Mouse (Mus musculus): ENCODE data around the gene Nrp2. TPM values are rescaled to one million over a fixed set of nuclear protein-coding genes. Genes with fewer than 3 reads are reported as not detected.

Gene Nrp2
- total RNA-seq, 1 experiment from 2014 or later, result 1.6 TPM

DNA sequence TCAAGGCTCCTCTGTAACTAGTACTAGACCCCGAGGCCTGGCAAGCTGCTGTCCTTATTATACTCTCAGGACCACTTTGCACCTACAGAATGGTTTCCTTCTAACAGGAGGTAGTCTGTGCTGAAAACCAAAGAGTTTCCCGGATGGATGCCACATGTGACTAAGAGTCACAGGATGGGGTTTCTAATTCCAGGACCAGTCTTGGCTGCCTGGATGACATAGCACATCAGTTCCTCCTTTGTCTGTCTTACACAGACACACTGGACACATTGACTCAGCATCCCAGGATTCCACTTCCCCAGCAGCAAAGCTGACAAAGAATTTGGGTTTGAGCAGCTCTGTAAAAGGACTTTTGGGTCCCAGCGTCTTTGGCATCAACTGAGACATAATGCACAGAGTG, 17.1 kb downstream of the Nrp2 start:
- no peak for ATAC-seq (ENCODE audit: extremely low read depth, insufficient number of reproducible peaks, low FRiP score, poor library complexity, severe bottlenecking)

DNA sequence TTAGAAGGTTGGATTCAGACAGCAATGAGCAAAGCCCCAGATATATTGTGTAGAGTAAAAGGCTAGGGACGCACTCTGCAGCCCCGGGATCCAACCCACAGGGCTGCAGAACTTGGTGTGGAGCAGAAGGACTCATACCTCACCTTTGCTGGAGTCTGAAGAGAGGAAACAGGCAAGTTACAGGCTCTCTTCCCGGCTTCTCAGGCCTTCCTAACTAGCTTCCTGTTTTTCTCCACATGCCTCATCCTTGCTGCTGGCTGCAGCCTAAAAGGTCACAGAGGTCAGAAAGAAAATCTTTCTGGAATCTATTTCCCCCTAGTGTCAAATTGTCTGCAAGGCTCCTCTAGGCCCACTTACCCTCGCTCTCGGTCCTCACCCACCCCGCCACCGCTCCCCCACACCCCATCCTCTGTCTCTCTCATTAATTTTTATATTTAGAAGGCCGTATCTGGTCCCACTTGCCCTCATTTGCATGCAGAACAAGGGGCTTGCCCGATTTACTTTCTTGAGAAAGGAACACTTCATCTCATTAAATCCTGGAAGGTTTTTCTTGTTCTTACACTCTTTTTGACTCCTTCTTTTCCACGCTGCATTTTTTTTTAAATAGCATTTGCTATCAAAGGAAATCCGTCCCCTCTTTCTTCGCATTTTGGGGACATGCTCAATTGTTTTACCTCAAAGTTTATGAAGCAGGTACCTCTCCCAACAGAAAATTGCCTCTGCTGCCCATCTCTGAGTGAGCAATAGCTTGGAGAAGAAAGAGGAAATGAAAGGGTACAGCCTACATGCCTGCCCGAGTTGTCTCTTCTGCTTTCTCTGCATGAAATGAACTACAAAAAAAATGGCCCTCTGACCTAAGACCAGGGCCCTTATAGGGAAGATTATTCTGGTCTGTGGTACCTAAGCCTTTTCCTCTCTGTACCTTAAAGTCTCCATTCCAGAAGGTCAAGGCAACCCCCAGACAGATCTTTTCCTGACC, 17.9 kb downstream of the Nrp2 start:
- peak; percentile 69 for ATAC-seq (ENCODE audit: extremely low read depth, insufficient number of reproducible peaks, low FRiP score, poor library complexity, severe bottlenecking)

DNA sequence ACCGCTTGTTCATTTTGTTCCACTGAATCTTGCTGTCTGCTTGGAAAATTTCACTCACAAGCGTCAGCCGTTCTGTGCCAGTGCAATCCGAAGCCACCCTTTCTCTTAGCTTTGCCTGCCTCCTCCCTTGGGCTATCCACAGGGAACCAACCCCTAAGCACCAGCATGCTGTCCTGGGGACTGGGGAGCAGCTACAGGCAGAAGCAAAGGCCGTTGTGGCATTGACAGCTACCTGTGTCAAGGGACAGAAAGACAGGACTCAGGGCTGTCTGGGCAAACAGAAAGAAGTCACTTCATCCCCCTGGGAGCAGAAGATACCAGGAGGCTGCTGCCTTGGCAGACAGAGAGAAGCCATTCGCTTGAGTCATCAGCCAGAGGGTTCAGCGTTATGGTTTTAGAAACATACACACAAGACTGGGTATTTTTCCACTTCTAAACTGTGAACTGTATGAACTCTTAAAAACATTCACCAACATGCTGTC, 18.7 kb downstream of the Nrp2 start:
- ATAC-seq (ENCODE audit: extremely low read depth, insufficient number of reproducible peaks, low FRiP score, poor library complexity, severe bottlenecking), result peak; percentile 7; the same call in 1 of the 2 replicates

DNA sequence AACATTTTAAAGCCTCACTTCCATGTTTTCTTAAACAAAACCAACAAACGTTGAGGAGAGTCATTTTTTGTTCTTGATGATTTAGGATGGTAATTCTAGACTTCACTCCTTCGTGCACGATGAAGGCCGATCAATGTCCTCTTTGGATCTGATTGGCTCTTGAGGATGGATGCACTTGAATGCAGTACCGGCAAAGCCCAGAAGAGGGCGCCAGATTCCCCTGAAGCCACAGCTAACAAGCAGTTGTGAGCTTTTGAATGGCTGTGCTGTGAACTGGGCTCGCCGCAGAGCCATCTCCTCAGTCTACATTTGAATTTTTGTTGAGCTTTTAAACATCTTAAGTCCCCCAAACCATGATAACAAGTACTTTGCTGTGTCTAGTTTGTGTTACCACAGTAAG, 19.4 kb downstream of the Nrp2 start:
- no peak; the same call in 1 of the 2 replicates for ATAC-seq (ENCODE audit: extremely low read depth, insufficient number of reproducible peaks, low FRiP score, poor library complexity, severe bottlenecking)

DNA sequence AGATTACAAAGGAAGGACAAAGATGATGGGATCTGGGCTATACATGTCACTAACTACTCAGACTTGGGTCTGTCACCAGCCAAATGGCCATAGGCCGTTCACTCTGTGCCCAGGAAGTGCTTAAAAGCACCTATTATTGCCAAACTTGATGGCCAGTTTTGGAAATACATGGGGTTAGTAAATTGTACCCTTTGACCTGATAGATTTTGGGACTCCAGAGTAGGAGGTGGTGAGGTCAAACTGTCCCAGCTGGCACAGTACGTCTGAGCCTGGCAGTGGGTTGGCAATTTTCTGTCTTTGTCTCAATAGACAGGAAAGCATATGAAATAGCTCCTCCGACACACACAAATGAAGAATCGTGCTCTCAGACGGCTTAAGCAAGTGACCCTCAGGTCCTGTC, 20.8 kb downstream of the Nrp2 start:
- no peak for ATAC-seq (ENCODE audit: extremely low read depth, insufficient number of reproducible peaks, low FRiP score, poor library complexity, severe bottlenecking)

DNA sequence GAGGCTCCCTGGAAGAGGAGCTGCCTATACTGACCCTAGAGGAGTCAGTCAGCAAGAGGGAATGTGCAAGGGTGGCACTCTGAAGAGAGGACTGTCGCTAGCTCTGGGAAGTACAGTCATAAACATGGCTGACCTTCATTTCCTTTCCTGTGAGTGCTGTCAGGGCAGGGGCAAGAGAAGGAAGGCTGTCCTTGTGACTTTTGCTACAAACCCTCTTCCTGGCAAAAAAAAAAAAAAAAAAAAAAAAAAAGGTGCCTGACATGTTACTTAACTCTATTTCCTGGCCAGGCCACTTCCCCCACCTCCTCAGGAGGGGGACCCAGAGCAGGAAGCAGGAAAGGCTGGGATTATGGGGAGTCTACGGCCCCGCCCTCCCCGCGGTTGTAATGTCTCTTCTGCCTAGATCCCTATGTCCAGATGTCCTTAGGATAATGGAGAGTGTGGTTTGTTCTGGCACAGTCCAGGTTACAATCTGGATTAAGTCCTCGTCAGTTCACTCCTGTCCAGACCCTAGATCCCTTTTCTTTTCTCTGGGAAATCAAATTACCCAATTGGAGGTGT, 21.5 kb downstream of the Nrp2 start:
- ATAC-seq (ENCODE audit: extremely low read depth, insufficient number of reproducible peaks, low FRiP score, poor library complexity, severe bottlenecking), result no peak

DNA sequence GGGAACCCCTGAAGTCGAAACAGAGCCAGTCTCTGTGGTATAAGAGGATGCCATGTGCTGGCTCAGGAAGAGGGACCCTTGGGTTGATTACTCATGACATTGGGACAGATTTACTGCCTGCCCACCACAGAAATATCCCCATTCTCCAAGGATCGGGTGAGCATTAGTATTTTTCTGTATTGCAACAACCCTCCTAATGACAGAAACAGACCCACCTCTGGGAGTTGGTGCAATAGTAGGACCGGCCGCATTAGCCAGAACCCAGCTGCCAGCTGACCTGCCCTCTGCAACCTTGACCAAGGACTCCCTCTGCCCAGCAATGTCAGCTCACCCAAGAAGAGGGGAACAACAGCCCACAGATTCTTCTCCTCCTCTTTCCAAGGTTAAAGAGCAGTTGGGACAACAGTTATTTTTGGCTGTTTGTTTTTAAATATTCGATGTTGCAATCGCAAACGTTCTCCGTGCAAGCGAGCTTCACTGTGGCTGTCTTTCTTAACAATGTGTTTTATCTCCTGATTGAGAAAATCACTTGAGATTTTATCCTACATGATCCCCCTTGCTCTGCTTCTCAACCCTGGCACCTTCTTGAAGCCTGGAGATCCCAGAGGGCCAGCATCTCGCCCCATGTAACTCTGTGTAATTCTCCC, 22.1 kb downstream of the Nrp2 start:
- no peak for ATAC-seq (ENCODE audit: extremely low read depth, insufficient number of reproducible peaks, low FRiP score, poor library complexity, severe bottlenecking)

DNA sequence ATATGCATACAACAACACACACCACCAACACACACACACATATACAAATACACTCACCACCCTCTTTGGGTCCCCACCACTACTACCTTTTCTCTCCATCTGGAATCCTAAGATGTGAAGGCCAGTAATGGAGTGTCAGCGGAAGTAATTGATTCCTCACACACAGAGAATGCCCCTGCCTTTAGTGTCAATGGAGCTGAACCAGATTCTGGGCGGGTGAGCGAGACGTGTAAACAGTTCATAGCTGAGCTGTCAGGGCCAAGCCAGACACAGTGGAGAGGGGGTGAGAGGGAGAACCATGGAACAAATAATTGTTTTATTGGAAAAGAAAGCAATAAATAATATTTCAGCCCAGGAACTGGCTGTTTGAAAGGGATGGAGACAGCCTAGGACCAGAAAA, 24.1 kb downstream of the Nrp2 start:
- ATAC-seq (ENCODE audit: extremely low read depth, insufficient number of reproducible peaks, low FRiP score, poor library complexity, severe bottlenecking), result no peak

DNA sequence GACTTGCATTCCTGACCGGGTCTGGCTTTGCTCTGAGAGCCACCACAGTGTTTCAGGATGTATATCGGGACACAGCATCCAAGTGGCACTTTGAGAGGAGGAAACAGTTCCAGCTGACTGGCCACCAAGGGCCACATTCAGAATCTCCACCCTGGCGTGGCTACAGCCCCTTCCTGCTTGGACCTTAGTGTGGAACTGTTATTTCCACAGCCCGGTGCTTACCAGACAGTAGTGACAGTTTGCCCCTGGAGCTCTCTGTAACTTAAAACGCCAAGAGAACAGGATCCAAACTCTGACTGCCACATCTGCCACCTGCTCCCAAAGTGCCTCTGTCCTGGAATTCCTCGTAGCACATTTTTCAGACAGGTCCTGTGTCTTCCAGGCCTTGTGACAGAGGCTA, 25.3 kb downstream of the Nrp2 start:
- ATAC-seq (ENCODE audit: extremely low read depth, insufficient number of reproducible peaks, low FRiP score, poor library complexity, severe bottlenecking), result no peak

DNA sequence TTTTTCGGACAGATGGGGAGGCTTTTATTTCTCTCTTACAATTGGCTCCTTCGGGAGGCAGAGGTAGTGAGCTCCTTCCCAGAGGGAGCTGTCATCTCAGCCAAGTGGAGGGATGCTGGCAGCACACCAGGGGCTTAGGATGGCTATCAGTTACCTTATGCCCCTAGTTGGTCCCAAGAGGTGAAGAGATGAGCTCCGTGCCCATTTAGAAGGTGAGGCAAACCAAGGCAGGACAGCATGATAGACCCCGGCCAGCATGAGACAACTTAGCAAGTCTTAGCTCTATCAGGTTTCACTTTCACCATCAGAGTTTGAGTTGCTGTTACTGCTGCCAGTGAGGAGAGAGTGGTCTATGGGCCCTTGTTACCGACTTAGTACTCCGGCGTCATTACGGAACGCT, 25.8 kb downstream of the Nrp2 start:
- ATAC-seq (ENCODE audit: extremely low read depth, insufficient number of reproducible peaks, low FRiP score, poor library complexity, severe bottlenecking), result no peak

DNA sequence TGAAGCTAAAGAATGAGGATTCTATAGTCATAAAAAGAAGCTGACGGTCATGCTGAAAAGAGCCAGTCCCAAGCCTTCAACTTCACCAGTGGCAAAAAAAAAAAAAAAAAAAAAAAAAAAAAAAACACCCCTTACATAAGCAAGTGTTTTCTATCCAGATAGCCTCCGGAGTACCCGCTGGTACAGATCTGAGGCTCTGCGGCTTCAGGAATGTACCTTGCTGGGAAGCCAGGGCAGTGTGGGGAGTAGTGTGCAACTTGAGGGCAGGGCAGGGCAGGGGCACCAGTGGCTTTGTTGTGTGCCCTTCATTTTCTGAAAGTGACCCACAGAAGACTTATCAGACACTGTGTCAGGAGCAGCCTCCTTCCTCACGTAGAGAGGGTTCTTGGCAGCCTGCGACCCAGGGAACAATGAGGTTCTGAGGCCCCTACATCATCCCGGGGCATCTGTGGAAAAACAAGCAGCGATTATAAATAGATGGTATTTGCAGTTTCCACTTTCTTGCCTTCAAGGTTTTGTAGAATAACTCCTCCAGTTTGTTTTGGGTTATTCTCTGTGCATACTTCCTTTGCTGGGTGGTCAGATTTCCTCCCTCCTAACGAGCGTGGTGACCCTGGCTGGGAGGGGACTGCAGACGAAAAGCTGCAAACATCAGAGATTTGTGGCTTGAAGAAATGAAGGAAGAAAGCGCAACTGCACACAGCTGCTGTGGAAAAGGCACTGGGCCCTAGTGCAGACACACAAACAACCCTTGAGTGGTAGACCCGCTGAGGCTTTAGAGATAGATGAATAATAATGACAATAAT, 26.5 kb downstream of the Nrp2 start:
- no peak for ATAC-seq (ENCODE audit: extremely low read depth, insufficient number of reproducible peaks, low FRiP score, poor library complexity, severe bottlenecking)

DNA sequence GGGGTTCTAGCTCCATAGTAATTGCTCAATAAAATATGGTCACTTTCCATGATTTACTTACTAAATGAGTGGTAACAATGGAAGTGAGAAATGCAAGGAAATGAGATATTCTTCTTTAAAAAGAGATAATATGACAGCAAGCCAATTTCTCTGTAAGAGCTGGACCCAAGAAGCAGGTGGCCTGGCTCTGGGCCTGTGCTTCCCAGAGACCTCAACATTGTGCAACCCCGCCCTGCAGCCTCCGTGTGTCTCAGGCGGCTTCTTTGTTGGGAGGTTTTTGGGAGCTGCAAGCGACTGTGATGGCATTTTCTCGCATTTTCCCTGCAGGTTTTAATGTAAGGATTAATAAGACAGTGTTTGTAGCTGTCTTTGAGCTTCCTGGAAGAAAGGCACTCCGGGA, 29.0 kb downstream of the Nrp2 start:
- no peak for ATAC-seq (ENCODE audit: extremely low read depth, insufficient number of reproducible peaks, low FRiP score, poor library complexity, severe bottlenecking)

DNA sequence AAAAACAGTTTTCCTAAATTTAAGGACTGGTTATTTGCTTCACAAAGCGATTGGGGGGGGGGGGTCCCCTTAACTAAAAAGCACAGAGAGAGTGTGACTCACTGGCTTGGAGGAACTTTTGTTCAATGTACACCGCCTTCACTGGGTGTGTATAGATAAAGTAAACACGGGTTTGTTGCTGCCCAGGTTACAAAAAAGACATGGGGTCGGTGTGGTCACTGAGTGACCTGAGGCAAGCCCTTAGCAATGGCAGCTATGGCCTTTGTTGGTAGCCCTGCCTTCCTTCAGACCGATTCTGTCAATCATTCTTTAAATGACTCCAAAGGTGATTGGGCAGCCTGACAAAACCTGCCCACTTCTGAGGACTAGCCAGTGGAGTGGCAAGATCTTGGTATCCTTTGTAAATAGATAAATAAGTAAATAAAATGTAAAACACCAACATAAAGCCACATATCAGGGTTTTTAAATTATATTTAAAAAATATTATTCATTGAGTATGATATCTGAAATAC, 31.4 kb downstream of the Nrp2 start:
- no peak for ATAC-seq (ENCODE audit: extremely low read depth, insufficient number of reproducible peaks, low FRiP score, poor library complexity, severe bottlenecking)

DNA sequence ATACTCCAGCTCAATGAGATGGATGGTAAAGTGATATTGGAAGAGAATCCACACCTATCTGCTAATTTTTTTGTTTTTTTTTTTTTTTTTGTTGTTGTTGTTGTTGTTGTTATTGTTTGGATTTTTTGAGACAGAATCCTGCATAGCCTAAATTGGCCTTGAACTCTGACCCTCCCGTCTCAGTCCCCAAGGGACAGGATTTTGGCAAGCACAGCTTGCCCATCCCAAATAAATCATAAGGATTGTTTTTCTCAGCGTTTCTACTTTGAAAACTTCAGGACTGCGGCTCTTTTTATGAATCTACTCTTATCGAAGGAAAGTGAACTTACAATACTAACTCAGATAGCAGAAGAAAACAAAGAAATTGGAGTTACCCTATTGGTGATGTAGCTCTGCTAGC, 31.9 kb downstream of the Nrp2 start:
- no peak for ATAC-seq (ENCODE audit: extremely low read depth, insufficient number of reproducible peaks, low FRiP score, poor library complexity, severe bottlenecking)

DNA sequence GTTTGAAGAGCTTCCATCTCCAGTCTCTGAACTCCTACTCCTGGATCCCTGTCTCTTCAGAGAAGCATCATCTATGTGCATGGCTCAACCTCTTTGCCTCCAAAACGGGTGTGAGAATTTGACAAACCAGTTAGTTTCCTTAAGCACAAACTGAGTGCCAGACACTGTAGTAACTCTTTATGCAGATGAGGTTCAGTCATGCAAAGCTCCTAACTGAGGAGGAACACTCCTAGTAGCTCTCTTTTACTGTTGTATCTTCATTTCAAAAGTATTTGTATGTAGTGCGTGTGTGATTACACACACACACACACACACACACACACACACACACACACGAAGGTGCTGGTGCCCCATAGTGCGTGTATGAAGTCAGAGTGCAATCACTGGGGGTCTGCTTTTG, 32.8 kb downstream of the Nrp2 start:
- ATAC-seq (ENCODE audit: extremely low read depth, insufficient number of reproducible peaks, low FRiP score, poor library complexity, severe bottlenecking), result peak; percentile 53; the same call in 1 of the 2 replicates

DNA sequence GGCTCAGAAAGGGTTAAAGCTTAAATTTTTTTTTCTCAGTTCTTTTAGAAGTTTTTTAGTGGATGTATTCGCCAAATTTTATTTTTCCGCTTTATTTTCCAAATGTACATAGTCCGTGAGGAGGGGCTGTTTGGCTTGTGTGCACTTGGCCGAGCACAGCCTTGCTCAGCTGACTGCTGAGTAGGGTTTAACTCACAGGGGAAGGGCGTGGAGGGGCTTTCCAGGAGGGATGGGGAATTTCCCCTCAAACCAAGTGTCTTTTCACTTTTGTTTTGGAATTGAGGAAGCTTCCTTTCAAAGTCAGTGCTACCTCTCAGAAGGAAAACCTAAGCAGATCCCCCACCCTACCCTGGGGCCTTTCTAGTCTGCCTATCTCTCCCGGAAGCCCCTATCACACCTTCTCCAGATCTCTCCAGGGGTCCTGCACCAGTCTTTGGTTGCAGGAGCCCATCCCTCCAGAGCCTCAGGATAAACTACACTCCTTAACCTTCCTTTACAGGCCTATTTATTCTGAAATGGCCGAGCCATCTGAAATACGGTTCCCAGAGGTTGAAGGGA, 33.4 kb downstream of the Nrp2 start:
- ATAC-seq (ENCODE audit: extremely low read depth, insufficient number of reproducible peaks, low FRiP score, poor library complexity, severe bottlenecking), result 0 out of 2 replicates have a peak, but pooled peaks have one; percentile 4

DNA sequence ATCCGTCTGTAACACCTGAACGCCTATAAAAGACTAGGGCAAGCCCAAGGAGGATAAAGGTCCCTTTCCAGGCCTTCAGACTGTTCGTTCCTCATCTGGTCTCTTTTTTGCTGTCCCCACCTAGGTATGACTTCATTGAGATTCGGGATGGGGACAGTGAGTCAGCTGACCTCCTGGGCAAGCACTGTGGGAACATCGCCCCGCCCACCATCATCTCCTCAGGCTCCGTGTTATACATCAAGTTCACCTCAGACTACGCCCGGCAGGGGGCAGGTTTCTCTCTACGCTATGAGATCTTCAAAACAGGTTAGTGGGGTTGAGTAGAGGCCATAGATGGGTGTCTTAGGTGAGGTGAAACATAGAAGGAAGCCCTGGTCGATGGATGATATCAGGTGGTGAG, 35.1 kb downstream of the Nrp2 start:
- no peak for ATAC-seq (ENCODE audit: extremely low read depth, insufficient number of reproducible peaks, low FRiP score, poor library complexity, severe bottlenecking)

DNA sequence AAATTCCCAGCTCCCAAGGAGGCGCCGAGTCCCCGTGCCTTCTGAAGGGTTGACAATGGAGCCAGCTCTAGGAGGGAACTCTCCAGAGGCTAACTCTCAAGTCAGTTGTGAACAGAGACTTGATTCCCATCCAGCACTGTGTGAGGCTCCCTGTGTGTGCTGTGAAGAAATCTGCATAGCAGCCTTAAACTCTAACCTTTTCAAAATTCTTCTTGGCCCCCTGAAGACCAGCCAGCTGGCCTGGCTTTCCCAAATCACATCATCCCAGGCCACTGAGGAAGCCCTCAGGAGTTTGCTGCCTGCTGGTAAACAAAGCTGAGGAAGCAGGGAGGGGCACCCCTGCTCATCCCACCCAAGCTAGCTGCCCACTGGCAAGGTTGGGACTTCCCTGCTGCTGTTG, 39.0 kb downstream of the Nrp2 start:
- ATAC-seq (ENCODE audit: extremely low read depth, insufficient number of reproducible peaks, low FRiP score, poor library complexity, severe bottlenecking), result no peak

Data from neutrophil, adult 5-6 weeks (primary cell).